Mouse (Mus musculus): ENCODE measurements at regions not wholly inside any gene's neighbourhood (a gene's known extent, or its start where the extent isn't known, plus 50 kb on each side); places are given as distances from the start of the nearest gene placed in this dataset.
"Not testable (repeated sequence)": the region's sequence is repeated elsewhere in the genome, so short reads cannot be mapped to it uniquely, and the experiment has no call there.

GRCm38 (mm10) chr11:93653401-93653800 is 232.2 kb downstream of the Utp18 start:
- no peak for DNase-seq (ENCODE audit: low spot score in 2 of 2)

GRCm38 (mm10) chr11:93651966-93652365 is 233.6 kb downstream of the Utp18 start:
- not testable (repeated sequence) for DNase-seq (ENCODE audit: low spot score in 2 of 2)
